Mouse (Mus musculus): ENCODE measurements around the gene Bloc1s1. TPM values are rescaled to one million over a fixed set of nuclear protein-coding genes. Genes with fewer than 3 reads are reported as not detected.

Gene Bloc1s1
- total RNA-seq, 2 experiments from 2014 or later, result 165 to 212 TPM

- peak; percentile 54 for ATAC-seq (ENCODE audit: poor library complexity, severe bottlenecking)
Measured at GRCm38 (mm10) chr10:128909567-128910028, 14.2 kb downstream of the Bloc1s1 start.

DNA sequence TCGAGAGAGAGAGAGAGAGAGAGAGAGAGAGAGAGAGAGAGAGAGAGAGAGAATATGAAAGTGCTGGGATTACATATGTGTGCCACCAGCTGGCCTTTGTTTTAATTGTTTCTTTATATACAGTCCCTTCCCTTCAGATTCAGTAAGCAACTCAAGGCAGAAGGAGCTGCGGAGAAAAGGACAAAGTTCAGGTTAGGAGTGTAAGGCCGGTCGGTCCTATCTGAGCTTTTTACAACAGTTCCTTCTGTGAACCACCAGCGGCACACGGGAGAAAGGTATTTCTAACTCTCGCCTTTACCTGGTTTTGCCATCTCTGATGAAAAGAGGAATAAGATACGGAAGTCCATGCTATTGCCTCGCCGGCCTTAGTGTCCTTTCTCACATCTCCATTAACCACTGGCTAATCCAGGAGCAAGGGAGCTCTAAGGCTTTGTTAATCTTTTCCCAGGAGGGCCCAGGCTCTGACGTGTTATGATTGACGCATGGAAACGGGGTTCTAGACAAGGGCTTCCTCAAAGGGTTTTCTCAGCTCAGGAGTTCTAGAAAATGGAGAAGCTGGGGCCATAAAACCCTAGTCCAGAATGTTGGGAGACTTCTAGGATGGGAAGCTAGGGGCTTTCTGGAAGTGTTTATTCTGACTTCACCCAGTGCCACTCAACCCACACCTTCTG, 14.9 kb downstream of the Bloc1s1 start:
- ATAC-seq (ENCODE audit: poor library complexity, severe bottlenecking), result peak; percentile 11

GRCm38 (mm10) chr10:128904812-128905211, 19.0 kb downstream of the Bloc1s1 start:
- no peak for ATAC-seq (ENCODE audit: poor library complexity, severe bottlenecking)

GRCm38 (mm10) chr10:128902409-128902988, 21.3 kb downstream of the Bloc1s1 start:
- peak; percentile 77 for ATAC-seq (ENCODE audit: poor library complexity, severe bottlenecking)

DNA sequence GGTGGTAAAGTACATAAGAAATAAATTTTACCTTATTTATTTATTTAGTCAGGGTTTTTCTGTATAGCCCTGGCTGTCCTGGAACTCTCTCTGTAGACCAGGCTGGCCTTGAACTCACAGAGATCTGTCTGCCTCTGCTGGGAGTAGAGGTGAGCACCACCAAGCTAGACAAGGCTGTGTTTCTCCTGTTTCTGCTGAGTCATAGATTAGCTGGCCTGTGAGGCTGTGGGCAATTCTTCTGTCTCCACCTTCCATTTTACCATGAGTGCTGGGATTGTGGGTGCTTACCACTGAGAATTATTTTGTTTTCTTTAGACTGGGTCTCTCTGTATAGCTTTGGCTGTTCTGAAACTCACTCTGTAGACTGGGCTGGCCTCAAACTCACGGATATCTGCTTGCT, 22.4 kb downstream of the Bloc1s1 start:
- ATAC-seq (ENCODE audit: poor library complexity, severe bottlenecking), result peak; percentile 41; the same call in 1 of the 2 replicates

- ATAC-seq (ENCODE audit: poor library complexity, severe bottlenecking), result peak; percentile 61
Measured at GRCm38 (mm10) chr10:128900698-128901097, 23.1 kb downstream of the Bloc1s1 start, which contains the start of gene Cd63. TSS of gene Cd63 (plus strand) at chr10:128900989.

DNA sequence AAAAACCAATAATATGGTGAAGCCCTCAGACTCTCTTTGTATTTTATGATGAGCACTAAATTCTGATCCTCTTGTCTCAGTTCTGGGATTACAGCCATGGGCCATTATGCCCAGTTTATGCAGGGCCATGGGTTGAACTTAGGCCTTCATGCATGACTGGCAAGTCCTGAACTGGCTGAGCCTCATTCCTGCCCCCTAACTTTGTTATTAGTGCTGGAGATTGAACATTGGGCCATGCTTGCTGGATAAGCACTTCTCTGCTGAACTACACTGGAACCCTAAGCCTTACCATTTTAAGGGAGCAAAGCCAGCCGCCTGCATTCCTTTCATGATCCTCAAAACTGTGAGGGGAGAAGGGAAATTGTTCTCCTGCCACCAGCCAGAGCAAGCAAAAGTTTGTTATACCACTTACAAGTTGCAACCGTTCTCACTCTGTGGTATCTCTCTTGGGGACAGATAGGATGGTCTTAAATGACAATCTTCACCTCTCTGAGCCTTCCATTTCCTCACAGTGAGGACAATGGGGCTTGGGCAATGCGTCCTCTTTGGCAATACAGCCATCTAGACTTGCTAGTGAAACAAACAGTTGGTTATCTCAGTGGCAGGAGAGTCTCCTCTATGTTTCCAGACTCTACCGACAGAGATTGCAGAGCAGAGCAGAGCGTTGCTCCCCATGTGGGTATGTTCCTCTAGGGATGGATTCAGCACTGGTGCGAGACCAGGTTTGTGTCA, 23.9 kb downstream of the Bloc1s1 start:
- peak; percentile 34 for ATAC-seq (ENCODE audit: poor library complexity, severe bottlenecking)

DNA sequence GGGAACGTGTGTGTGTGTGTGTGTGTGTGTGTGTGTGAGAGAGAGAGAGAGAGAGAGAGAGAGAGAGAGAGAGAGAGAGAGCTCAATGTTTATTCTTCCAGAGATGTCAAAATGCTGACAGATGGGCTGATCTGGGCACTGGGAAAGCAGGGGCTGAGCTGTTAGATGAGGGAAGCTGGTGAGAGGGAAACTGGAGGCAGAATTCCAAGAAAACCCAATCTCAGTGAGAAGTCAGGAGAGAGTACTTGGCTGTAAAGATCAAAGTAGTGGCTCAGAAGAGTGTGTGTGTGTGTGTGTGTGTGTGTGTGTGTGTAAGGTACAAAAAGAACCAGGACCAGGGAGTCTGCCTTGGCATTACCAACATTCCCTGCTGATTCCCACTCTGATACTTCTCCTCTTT, 26.3 kb downstream of the Bloc1s1 start:
- ATAC-seq (ENCODE audit: poor library complexity, severe bottlenecking), result no peak

GRCm38 (mm10) chr10:128896807-128897206, 27.0 kb downstream of the Bloc1s1 start:
- no peak for ATAC-seq (ENCODE audit: poor library complexity, severe bottlenecking)

GRCm38 (mm10) chr10:128895952-128896693, 27.7 kb downstream of the Bloc1s1 start:
- ATAC-seq (ENCODE audit: poor library complexity, severe bottlenecking), result no peak

GRCm38 (mm10) chr10:128895437-128895836, 28.4 kb downstream of the Bloc1s1 start:
- ATAC-seq (ENCODE audit: poor library complexity, severe bottlenecking), result peak; percentile 72

- ATAC-seq (ENCODE audit: poor library complexity, severe bottlenecking), result no peak
Measured at GRCm38 (mm10) chr10:128892246-128892645, 31.6 kb downstream of the Bloc1s1 start.

DNA sequence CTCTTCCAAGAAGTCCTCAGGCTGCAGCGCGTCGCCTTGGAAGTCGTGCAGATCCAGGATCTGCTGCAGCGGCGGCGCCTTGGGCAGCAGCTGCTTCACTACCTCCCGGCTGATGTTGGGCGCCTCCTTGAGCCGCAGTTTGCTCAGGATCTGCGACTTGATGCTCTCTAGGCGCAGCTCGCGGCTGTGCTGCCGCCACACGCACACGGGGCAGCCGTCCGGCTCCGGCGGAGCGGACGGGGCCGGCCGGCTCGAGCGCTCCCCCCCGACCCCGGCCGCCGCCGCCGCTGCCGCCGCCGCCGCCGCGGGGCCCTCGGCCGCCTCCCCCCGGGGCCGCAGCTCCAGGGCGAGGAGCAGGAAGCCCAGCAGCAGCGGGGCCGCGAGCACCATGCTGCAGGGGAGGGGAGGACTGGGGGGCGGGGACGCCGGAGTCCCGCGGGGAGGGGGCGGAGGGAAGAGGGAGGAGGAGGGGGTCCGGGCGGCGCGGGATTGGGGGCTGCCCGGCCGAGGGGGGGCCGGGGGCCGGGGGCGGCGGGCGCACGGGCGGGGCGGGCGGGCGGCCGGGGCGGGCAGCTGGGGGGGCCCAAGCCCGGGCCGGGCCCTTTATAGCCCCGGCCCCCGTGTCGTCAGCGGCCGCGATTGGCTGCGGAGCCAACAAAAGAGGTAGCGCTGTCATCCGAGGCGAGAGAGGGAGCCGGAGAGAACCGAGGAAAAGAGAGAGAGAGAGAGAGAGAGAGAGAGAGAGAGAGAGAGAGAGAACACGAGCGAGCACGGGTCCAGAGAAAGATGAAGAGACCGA, 32.3 kb downstream of the Bloc1s1 start, which contains the start of gene Gdf11:
TSS of gene Gdf11 (minus strand) at position 423 of the 799 bp plus-strand sequence.
- peak; percentile 45 for ATAC-seq (ENCODE audit: poor library complexity, severe bottlenecking)

DNA sequence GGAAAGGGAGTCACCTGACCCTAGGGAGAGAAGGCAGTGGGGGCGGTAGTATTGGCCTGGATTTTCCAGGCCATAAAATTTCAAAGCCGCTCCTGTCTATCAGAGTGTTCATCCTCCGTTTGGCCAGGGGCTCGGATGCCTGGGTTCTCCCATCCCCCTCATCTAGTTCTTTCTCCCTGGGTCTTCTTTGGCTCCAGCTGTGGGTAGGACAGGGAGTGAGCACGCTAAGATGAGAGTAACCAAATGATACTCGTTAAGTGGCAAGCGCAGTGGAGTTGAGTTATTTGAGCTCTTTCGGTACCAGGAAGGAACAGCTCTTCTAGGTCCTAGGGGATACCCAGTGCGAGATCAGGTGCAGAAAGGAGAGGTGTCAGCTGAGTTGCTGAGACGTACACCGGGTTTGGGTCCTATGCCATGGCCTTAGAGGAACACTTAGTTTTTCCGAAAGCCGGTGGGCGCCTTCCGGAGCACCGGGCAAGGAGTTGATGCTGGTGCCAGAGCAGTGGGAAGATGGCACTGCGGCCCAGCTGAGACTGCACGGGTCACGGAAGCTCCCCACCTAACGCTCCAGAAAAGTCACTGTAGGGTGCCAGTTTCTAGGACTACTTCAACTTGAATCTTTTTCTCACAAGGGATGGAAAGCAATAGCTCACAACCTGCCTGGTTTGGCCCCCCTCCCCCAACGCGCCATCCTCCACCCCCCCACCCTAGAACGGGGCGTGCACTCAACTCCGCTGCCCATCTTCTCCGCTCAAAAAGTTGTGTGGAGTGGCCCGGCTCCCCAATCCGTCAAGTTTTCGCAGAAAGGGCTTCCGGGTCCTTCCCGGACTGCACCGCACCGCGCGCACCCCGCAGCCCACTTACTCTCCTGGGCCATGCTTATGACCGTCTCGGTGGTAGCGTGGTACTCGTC, 33.2 kb downstream of the Bloc1s1 start:
- peak; percentile 8 for ATAC-seq (ENCODE audit: poor library complexity, severe bottlenecking)

DNA sequence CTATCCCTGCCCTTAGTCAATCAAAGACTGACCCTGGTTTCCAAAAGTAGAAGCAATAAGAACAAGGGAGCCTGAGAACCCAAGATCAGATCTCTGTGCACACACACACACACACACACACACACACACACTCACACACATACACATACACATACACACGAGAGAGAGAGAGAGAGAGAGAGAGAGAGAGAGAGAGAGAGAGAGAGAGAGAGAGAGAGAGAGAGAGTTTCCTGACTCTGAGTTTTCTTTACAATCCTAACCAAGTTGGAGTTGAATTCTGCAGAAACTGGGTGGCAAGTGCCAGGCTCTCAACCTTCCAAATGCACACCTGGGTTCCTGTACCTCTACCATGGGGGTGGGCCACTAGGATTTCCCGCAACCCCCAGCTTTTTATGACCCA, 34.0 kb downstream of the Bloc1s1 start:
- no peak for ATAC-seq (ENCODE audit: poor library complexity, severe bottlenecking)

- ATAC-seq (ENCODE audit: poor library complexity, severe bottlenecking), result peak; percentile 29; the same call in 1 of the 2 replicates
Measured at GRCm38 (mm10) chr10:128888941-128889827, 34.7 kb downstream of the Bloc1s1 start.

DNA sequence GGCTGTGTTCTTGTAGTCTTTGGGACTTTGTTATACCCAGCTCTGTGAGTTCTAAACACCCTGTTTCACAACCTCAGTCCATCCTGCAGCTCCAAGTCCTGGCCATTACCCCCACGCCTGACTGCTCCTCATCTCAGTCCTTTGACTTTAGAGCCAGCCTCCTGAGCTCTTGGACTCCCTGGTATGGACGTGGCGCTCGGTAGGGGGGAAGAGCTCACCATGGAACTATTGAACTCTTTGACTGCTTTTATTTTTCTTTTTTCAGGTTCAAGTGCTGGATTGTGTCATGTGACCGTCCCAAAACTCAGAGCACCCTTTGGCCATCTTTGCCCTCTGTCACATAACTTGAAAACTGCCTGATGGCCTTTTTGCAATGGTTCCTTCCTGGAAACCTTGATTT, 41.8 kb downstream of the Bloc1s1 start:
- no peak for ATAC-seq (ENCODE audit: poor library complexity, severe bottlenecking)

GRCm38 (mm10) chr10:128878811-128879210, 45.0 kb downstream of the Bloc1s1 start:
- no peak for ATAC-seq (ENCODE audit: poor library complexity, severe bottlenecking)
